Mouse (Mus musculus) heart, embryonic 12.5 days (tissue): Measurements from ENCODE around the gene Gmds. TPM values are rescaled to one million over a fixed set of nuclear protein-coding genes. Genes with fewer than 3 reads are reported as not detected.

Experiments used
- ATAC-seq: fragments of 200-750 bp; cut with Nextera tagmentation; 2 replicates; pipeline ENCODE4 v1.8.0; 2017; ENCODE audit warnings: moderate TSS enrichment, moderate library complexity; ENCODE audit not compliant: insufficient number of reproducible peaks, low FRiP score
- H3K27ac ChIP-seq: fragments of 300-500 bp; sonication (generic); 2 replicates; pipeline ENCODE4 v1.5.1; 2016; ENCODE audit warnings: mild to moderate bottlenecking, moderate library complexity; ENCODE audit not compliant: poor library complexity, severe bottlenecking
- H3K27me3 ChIP-seq: fragments of 300-500 bp; sonication (generic); replicated peaks from 2 replicates; pipeline ENCODE4 v1.6.1; 2016; ENCODE audit warnings: mild to moderate bottlenecking, moderate library complexity
- H3K36me3 ChIP-seq: fragments of 300-500 bp; sonication (generic); 2 replicates; pipeline ENCODE4 v1.6.1; 2016; ENCODE audit warnings: mild to moderate bottlenecking, moderate library complexity
- H3K4me1 ChIP-seq: fragments of 300-500 bp; sonication (generic); replicated peaks from 2 replicates; pipeline ENCODE4 v1.6.1; 2016; ENCODE audit warnings: mild to moderate bottlenecking
- H3K4me2 ChIP-seq: fragments of 300-500 bp; sonication (generic); 2 replicates; pipeline ENCODE4 v1.6.1; 2016; ENCODE audit warnings: mild to moderate bottlenecking, moderate library complexity
- H3K4me3 ChIP-seq: fragments of 300-500 bp; sonication (generic); 2 replicates; pipeline ENCODE4 v1.5.1; 2016; ENCODE audit warnings: mild to moderate bottlenecking
- H3K9ac ChIP-seq: fragments of 300-500 bp; sonication (generic); 2 replicates; pipeline ENCODE4 v1.6.1; 2016; ENCODE audit warnings: mild to moderate bottlenecking, moderate library complexity
- H3K9me3 ChIP-seq: fragments of 300-500 bp; sonication (generic); replicated peaks from 2 replicates; pipeline ENCODE4 v1.6.1; 2016; ENCODE audit warnings: mild to moderate bottlenecking, moderate library complexity
- WGBS: fragments of 180-500 bp; shearing (Covaris S2); methylation state at CpG from one replicate; pipeline ENCODE4 v1.1.7; 2016; 5-methylcytosine and 5-hydroxymethylcytosine counted together
- polyA plus RNA-seq: library from polyadenylated mRNA; unstranded; fragments of >200 nt; fragmentation: Nextera tagmentation; extraction: Ambion mirVana; gene quantifications from 2 replicates; pipeline ENCODE4 v1.2.1, GENCODE M21; 2016

Gmds gene
- polyA plus RNA-seq, 1 experiment from 2014 or later, result 26.9 TPM

GRCm38 (mm10) chr13:31779281-31779981 lies 559.1 kb downstream of the Gmds start:
- Histone ChIP-seq H3K27ac (no peak overlapping the region), H3K36me3 (no peaks in the 10 kb centered on the region), H3K4me2 (no peak overlapping the region), H3K9ac (no peak overlapping the region), H3K4me1 (no peaks in the 10 kb centered on the region), H3K27me3 (0 out of 2 replicates have a peak, but pooled peaks cover 4% of the 10 kb centered on the region), H3K9me3 (no peaks in the 10 kb centered on the region), H3K4me3 (no peak overlapping the region)
- 68% methylated on average over 17 of the region's 17 CpGs for WGBS
- no peak for ATAC-seq

GRCm38 (mm10) chr13:31775762-31776161 lies 562.8 kb downstream of the Gmds start:
- H3K27ac ChIP-seq, result no peak overlapping the region
- H3K9ac ChIP-seq, result no peak overlapping the region
- WGBS, result 75% methylated on average over 5 of the region's 5 CpGs
- no peaks in the 10 kb centered on the region for H3K4me1 ChIP-seq
- H3K9me3 ChIP-seq, result no peaks in the 10 kb centered on the region
- H3K4me2 ChIP-seq, result no peak overlapping the region
- no peaks in the 10 kb centered on the region for H3K36me3 ChIP-seq
- ATAC-seq, result no peak
- 0 out of 2 replicates have a peak, but pooled peaks cover 4% of the 10 kb centered on the region for H3K27me3 ChIP-seq
- H3K4me3 ChIP-seq, result no peak overlapping the region

- no peaks in the 10 kb centered on the region for H3K9me3 ChIP-seq
- ATAC-seq, result no peak
Observed at GRCm38 (mm10) chr13:31772882-31773281, 565.7 kb downstream of the Gmds start.

More at GRCm38 (mm10) chr13:31772882-31773281, 565.7 kb downstream of the Gmds start:
- no peak overlapping the region for H3K27ac ChIP-seq
- no peak overlapping the region for H3K4me2 ChIP-seq
- no peaks in the 10 kb centered on the region for H3K27me3 ChIP-seq
- H3K4me1 ChIP-seq, result no peaks in the 10 kb centered on the region
- WGBS, result 74% methylated on average over 5 of the region's 5 CpGs
- no peak overlapping the region for H3K9ac ChIP-seq
- H3K4me3 ChIP-seq, result no peak overlapping the region
- H3K36me3 ChIP-seq, result no peaks in the 10 kb centered on the region
